Comparison of ENCODE assay signal across 11 mouse cellular contexts in the genomic region with DNA sequence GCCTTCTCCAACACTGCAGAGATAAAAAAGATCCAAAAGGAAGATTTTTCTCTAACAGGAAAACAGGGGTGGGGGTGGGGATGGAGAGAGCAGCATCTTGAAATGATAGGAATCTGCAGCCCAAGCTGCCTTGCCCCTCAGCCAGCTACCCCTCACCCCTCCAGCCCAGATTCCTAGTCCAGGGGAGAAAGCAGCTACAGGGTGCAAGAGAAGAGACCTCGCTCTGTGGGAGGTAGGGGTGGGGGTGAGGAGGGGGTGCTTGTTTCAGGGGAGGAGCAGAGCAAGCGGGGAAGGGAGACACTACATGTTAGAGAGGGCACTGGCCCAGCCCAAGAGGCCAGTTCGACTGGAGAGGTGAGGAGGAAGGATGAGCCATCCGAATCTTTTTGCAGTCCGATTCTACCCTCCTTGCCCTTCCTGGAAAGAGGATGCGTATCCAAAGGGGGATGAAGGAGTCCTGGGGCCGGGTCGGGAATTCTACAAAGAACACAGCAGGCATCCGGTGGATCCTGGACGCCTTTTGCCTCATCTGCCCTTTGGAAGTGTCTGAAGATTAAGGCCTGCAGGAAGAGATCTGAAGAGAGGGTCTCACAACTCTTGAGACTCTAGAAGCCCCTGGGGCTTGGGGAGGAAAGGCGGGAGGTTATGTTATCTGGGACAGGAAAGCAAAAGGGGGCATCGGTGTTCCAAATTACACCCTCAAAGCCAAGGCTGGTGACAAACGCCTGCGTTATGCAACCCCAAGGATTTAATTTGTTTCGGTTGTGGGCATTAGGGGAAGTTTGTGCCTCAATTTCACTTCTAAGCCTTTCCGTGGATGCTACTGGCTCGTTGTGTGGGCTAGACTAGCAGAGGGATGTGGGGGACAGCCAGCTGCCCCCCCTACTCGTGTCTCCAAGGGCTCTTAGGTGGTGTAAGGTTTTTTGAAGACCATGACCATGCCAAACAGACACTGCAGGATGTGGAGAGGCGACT. TPM values are rescaled to one million over a fixed set of nuclear protein-coding genes. Genes with fewer than 3 reads are reported as not detected.
A peak's percentile ranks its signal among the peaks of the same experiment; 100 is the strongest.
DNase-seq lines count a peak whose midpoint lies in the region; ATAC-seq and TF ChIP-seq lines count a peak whose summit lies in the region.
"Had no signal": no experiment of that assay in that cellular context is flagged by ENCODE, and none has a peak within 500 bp of the region (broad histone marks: within the 10 kb centered on the region; RNA-seq: fewer than 3 reads in every experiment).

No protein-coding gene starts in this region.

- H3K4me3 ChIP-seq in hindbrain, embryonic 13.5 days, result peak overlapping the region; percentile 58; the same call in 1 of the 2 replicates
- no peak overlapping the region for H3K4me3 ChIP-seq in hindbrain, embryonic 16.5 days (ENCODE audit: low read length)
- H3K4me3 ChIP-seq in embryonic facial prominence, embryonic 12.5 days, result peak overlapping the region; percentile 48
- no peak overlapping the region for H3K4me3 ChIP-seq in hindbrain, postnatal 0 days (ENCODE audit: low read length)
- peak overlapping the region; percentile 57 for H3K4me3 ChIP-seq in midbrain, embryonic 13.5 days (replicated peaks)

- DNase-seq in hindbrain, postnatal 0 days (ENCODE audit: low spot score), result no peak
- no peak for DNase-seq in c-Kit-positive CD71-positive TER-119-positive erythroid progenitor cells, embryonic 14.5 days (ENCODE audit: low spot score)
- DNase-seq in adrenal gland, adult 2 months, result no peak
- no peak for DNase-seq in testis, postnatal 10 days (ENCODE audit: low spot score)

- peak overlapping the region; percentile 70; the same call in 1 of the 2 replicates for H3K4me2 ChIP-seq in hindbrain, embryonic 13.5 days
- H3K4me2 ChIP-seq in hindbrain, embryonic 16.5 days (ENCODE audit: low read length), result no peak overlapping the region
- peak overlapping the region; percentile 59 for H3K4me2 ChIP-seq in embryonic facial prominence, embryonic 12.5 days (replicated peaks)
- peak overlapping the region; percentile 59; the same call in 1 of the 2 replicates for H3K4me2 ChIP-seq in hindbrain, postnatal 0 days (ENCODE audit: low read depth, low read length)
- 0 out of 2 replicates have a peak overlapping the region, but pooled peaks have one; percentile 72 for H3K4me2 ChIP-seq in midbrain, embryonic 13.5 days (replicated peaks)

- H3K27me3 ChIP-seq in hindbrain, embryonic 13.5 days, result peaks cover 77% of the 10 kb centered on the region
- H3K27me3 ChIP-seq in hindbrain, embryonic 16.5 days (replicated peaks; ENCODE audit: control insufficient read depth, insufficient read depth, low read length), result peaks cover 39% of the 10 kb centered on the region
- peaks cover 53% of the 10 kb centered on the region for H3K27me3 ChIP-seq in embryonic facial prominence, embryonic 12.5 days
- peaks cover 12% of the 10 kb centered on the region; the same call in 1 of the 2 replicates for H3K27me3 ChIP-seq in hindbrain, postnatal 0 days (ENCODE audit: insufficient read depth, low read length)
- H3K27me3 ChIP-seq in midbrain, embryonic 13.5 days, result peaks cover 73% of the 10 kb centered on the region

- H3K27ac ChIP-seq in hindbrain, embryonic 13.5 days, result no peak overlapping the region
- H3K27ac ChIP-seq in hindbrain, embryonic 16.5 days (ENCODE audit: low read depth, low read length), result no peak overlapping the region
- H3K27ac ChIP-seq in embryonic facial prominence, embryonic 12.5 days, result no peak overlapping the region
- no peak overlapping the region for H3K27ac ChIP-seq in hindbrain, postnatal 0 days
- H3K27ac ChIP-seq in midbrain, embryonic 13.5 days, result no peak overlapping the region
- H3K27ac ChIP-seq: left cerebral cortex, adult 2 months had no signal

- H3K4me1 ChIP-seq in hindbrain, embryonic 13.5 days (replicated peaks), result peaks cover 35% of the 10 kb centered on the region
- peaks cover 10% of the 10 kb centered on the region for H3K4me1 ChIP-seq in hindbrain, embryonic 16.5 days (ENCODE audit: control insufficient read depth, insufficient read depth, low read depth, low read length)
- peaks cover 36% of the 10 kb centered on the region for H3K4me1 ChIP-seq in embryonic facial prominence, embryonic 12.5 days
- H3K4me1 ChIP-seq in hindbrain, postnatal 0 days (ENCODE audit: insufficient read depth, low read length), result no peaks in the 10 kb centered on the region
- peaks cover 31% of the 10 kb centered on the region for H3K4me1 ChIP-seq in midbrain, embryonic 13.5 days (replicated peaks)

- TF ChIP-seq CTCF in hindbrain, postnatal 0 days (IDR thresholded peaks at IDR 0.05; ENCODE audit: low read depth), result no peak

- 13% methylated on average over 19 of the region's 19 CpGs for WGBS in hindbrain, embryonic 13.5 days
- WGBS in hindbrain, embryonic 16.5 days, result 10% methylated on average over 19 of the region's 19 CpGs
- WGBS in embryonic facial prominence, embryonic 12.5 days, result 6% methylated on average over 19 of the region's 19 CpGs
- WGBS in hindbrain, postnatal 0 days, result 12% methylated on average over 19 of the region's 19 CpGs
- WGBS in midbrain, embryonic 13.5 days, result 5% methylated on average over 19 of the region's 19 CpGs

- no peak for ATAC-seq in hindbrain, embryonic 13.5 days (ENCODE audit: low FRiP score)
- ATAC-seq in hindbrain, embryonic 16.5 days, result no peak
- no peak for ATAC-seq in embryonic facial prominence, embryonic 12.5 days (ENCODE audit: insufficient number of reproducible peaks, insufficient read depth, low FRiP score, low TSS enrichment)
- no peak for ATAC-seq in hindbrain, postnatal 0 days
- ATAC-seq in midbrain, embryonic 13.5 days, result no peak

- no peaks in the 10 kb centered on the region for H3K9me3 ChIP-seq in hindbrain, embryonic 13.5 days
- H3K9me3 ChIP-seq in hindbrain, embryonic 16.5 days (ENCODE audit: control insufficient read depth, low read length), result no peaks in the 10 kb centered on the region
- no peaks in the 10 kb centered on the region for H3K9me3 ChIP-seq in embryonic facial prominence, embryonic 12.5 days
- H3K9me3 ChIP-seq in hindbrain, postnatal 0 days (ENCODE audit: low read length), result no peaks in the 10 kb centered on the region
- H3K9me3 ChIP-seq in midbrain, embryonic 13.5 days, result no peaks in the 10 kb centered on the region
- H3K9me3 ChIP-seq: megakaryocyte, embryonic 14.5 days had no signal

- peaks cover under 1% of the 10 kb centered on the region; the same call in 1 of the 2 replicates for H3K36me3 ChIP-seq in hindbrain, embryonic 13.5 days
- no peaks in the 10 kb centered on the region for H3K36me3 ChIP-seq in hindbrain, embryonic 16.5 days (ENCODE audit: control insufficient read depth, insufficient read depth, low read length)
- H3K36me3 ChIP-seq in embryonic facial prominence, embryonic 12.5 days, result no peaks in the 10 kb centered on the region
- no peaks in the 10 kb centered on the region for H3K36me3 ChIP-seq in hindbrain, postnatal 0 days (ENCODE audit: insufficient read depth, low read length)
- peaks cover 5% of the 10 kb centered on the region; the same call in 1 of the 2 replicates for H3K36me3 ChIP-seq in midbrain, embryonic 13.5 days

- H3K9ac ChIP-seq in hindbrain, embryonic 13.5 days, result 0 out of 2 replicates have a peak overlapping the region, but pooled peaks have one; percentile 24
- H3K9ac ChIP-seq in hindbrain, embryonic 16.5 days (ENCODE audit: low read depth, low read length), result no peak overlapping the region; the same call in 1 of the 2 replicates
- peak overlapping the region; percentile 25; the same call in 1 of the 2 replicates for H3K9ac ChIP-seq in embryonic facial prominence, embryonic 12.5 days
- H3K9ac ChIP-seq in hindbrain, postnatal 0 days (replicated peaks; ENCODE audit: low read length), result no peak overlapping the region
- H3K9ac ChIP-seq in midbrain, embryonic 13.5 days (replicated peaks), result no peak overlapping the region

RNA-seq across cellular contexts. Expression of gene Wnt2b, which starts 1.4 kb away (rescaled TPM):
- 0.63 and 0.75 TPM in 2 replicates for polyA plus RNA-seq in hindbrain, embryonic 13.5 days (2015; fragmentation: Nextera tagmentation; extraction: Ambion mirVana)
- polyA plus RNA-seq in hindbrain, embryonic 16.5 days (2015; fragmentation: Nextera tagmentation; extraction: Ambion mirVana), result 0.78 and 0.80 TPM in 2 replicates
- 1.2 and 1.3 TPM in 2 replicates for polyA plus RNA-seq in embryonic facial prominence, embryonic 12.5 days (2016; fragmentation: Nextera tagmentation; extraction: Ambion mirVana)
- total RNA-seq in hindbrain, postnatal 0 days (2014; rRNA removed), result 1.9 and 3.2 TPM in 2 replicates
- 0.56 and 0.88 TPM in 2 replicates for polyA plus RNA-seq in hindbrain, postnatal 0 days (2015; fragmentation: Nextera tagmentation; extraction: Ambion mirVana)
- polyA plus RNA-seq in midbrain, embryonic 13.5 days (2015; fragmentation: Nextera tagmentation; extraction: Ambion mirVana), result 0.66 and 1.3 TPM in 2 replicates
- 10 to 100 TPM; 16.5 to 25.9 TPM for total RNA-seq in adrenal gland, adult 2 months (2021)
- polyA plus RNA-seq in adrenal gland, adult 2 months (2012; rRNA removed), result 17.6 and 20.1 TPM in 2 replicates
- total RNA-seq: hematopoietic stem cell, adult 5-6 weeks had no signal

Comparison
In these comparisons a context has a peak if more than half of its experiments do, and no peak if none do; other contexts are left out.
1. H3K4me3 ChIP-seq: peak in hindbrain, embryonic 13.5 days (single experiment), embryonic facial prominence, embryonic 12.5 days (single experiment) and midbrain, embryonic 13.5 days (single experiment); none in hindbrain, embryonic 16.5 days (single experiment) and hindbrain, postnatal 0 days (single experiment).
2. H3K9ac ChIP-seq: peak in hindbrain, embryonic 13.5 days (single experiment) and embryonic facial prominence, embryonic 12.5 days (single experiment); none in hindbrain, embryonic 16.5 days (single experiment), hindbrain, postnatal 0 days (single experiment) and midbrain, embryonic 13.5 days (single experiment).